Mouse (Mus musculus) C2C12 (cell line): ENCODE results near the gene Fars2.

Experiments used
- CEBPB ChIP-seq: IDR thresholded peaks from one replicate; pipeline ENCODE4 v1.6.1; 2011; ENCODE audit warnings: low read depth, mild to moderate bottlenecking, control low read depth, moderate library complexity
- CTCF ChIP-seq: IDR thresholded peaks from one replicate; pipeline ENCODE4 v1.5.1; 2011; ENCODE audit not compliant: control insufficient read depth, insufficient read depth, insufficient read length
- FOSL1 ChIP-seq: IDR thresholded peaks from one replicate; pipeline ENCODE4 v1.8.0; 2011; ENCODE audit warnings: mild to moderate bottlenecking, low read length; ENCODE audit not compliant: poor library complexity, insufficient read depth, severe bottlenecking
- MAX ChIP-seq: IDR thresholded peaks from one replicate; pipeline ENCODE4 v1.6.1; 2011; ENCODE audit warnings: mild to moderate bottlenecking, control low read depth
- MYOD1 ChIP-seq: IDR thresholded peaks from one replicate; pipeline ENCODE4 v1.6.1; 2011; ENCODE audit warnings: low read depth; ENCODE audit not compliant: control insufficient read depth, insufficient read length
- MYOG ChIP-seq: IDR thresholded peaks from one replicate; pipeline ENCODE4 v1.6.1; 2011; ENCODE audit not compliant: control insufficient read depth, insufficient read length; ENCODE audit errors: extremely low read depth
- USF1 ChIP-seq: IDR thresholded peaks from one replicate; pipeline ENCODE4 v1.6.1; 2011; ENCODE audit warnings: low read depth, mild to moderate bottlenecking, control low read depth, moderate library complexity

- no peak for TF ChIP-seq CTCF
- TF ChIP-seq MYOG: no peak
- no peak for TF ChIP-seq USF1
- no peak for TF ChIP-seq CEBPB
- TF ChIP-seq MYOD1: no peak
- TF ChIP-seq MAX: no peak
- no peak for TF ChIP-seq FOSL1
Measured at GRCm38 (mm10) chr13:36695516-36696201, 578.4 kb downstream of the Fars2 start.
